Mouse (Mus musculus): ENCODE measurements around the gene 2900026A02Rik. TPM values are rescaled to one million over a fixed set of nuclear protein-coding genes. Genes with fewer than 3 reads are reported as not detected.

Gene 2900026A02Rik
- polyA plus RNA-seq, 1 experiment from 2014 or later: 3.9 TPM

- Histone ChIP-seq H3K9ac (no peak overlapping the region), H3K9me3 (no peaks in the 10 kb centered on the region), H3K27me3 (replicated peaks) (no peaks in the 10 kb centered on the region), H3K4me2 (no peak overlapping the region), H3K27ac (no peak overlapping the region), H3K4me1 (peaks cover 32% of the 10 kb centered on the region), H3K36me3 (replicated peaks) (no peaks in the 10 kb centered on the region), H3K4me3 (no peak overlapping the region)
- WGBS: 50% methylated on average over 22 of the region's 22 CpGs
- no peak for ATAC-seq (replicated peaks)
Observed at GRCm38 (mm10) chr5:113152663-113153507, 68.2 kb downstream of the 2900026A02Rik start.

DNA sequence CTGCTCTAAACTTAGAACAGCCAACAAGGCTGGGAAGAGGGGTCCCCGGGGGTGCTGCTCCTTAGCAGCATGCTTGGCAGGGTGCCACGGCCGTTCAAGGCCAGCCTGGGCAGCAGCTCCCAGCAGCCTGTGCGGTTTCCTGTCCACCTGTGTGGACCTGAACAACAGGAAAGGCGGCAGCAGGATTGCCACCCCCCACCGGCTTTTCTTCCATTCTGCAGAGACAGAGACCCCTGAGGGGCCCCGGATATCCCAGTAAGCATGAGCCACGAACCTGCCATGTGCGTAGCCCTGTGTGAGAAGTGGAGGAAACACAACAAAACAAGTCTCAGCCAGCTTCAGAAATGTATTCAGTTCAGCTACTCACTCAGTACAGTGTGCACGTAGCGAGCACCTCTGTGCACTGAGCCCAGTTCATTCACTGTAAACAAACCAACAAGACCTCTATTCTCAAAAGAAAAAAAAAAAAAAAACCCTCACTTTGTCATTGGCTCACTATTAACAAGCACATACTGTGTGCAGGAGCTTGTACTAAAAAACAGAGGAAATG lies 69.4 kb downstream of the 2900026A02Rik start:
- no peak overlapping the region for H3K9ac ChIP-seq

DNA sequence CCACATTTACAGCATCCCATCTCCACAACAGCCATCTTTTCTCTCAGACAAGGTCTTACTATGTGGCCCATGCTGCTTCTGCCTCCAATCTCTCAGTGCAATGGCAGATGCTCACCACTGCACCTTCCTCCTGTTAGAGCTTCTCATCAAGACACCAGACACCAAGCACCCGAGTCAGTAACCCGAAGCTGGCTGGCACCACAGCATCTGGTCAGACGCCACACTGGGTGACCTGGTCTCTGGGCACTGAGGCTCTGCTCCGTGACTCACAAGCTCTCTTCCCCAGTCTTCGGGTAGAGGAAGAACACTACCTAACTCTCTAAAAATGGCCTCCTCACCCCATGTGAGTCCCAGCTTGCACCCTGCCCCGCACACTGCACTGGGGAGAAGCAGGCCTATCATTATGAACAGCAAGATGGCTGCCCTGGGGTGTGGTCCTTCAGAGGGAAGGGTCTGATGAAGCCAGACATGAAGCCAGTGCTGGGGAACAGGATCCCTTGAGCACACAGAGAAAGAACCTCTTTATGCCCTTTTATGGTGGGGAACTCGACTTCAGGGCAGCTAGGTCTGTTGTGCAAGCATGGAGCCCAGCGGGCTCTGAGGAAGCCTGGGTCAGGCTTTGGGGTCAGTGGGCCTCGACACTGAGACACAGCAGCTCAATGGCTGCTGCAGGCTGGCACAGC lies 70.0 kb downstream of the 2900026A02Rik start:
- Histone ChIP-seq H3K4me1 (peaks cover 32% of the 10 kb centered on the region), H3K36me3 (replicated peaks) (no peaks in the 10 kb centered on the region), H3K27ac (peak overlapping the region; percentile 64), H3K4me2 (no peak overlapping the region), H3K27me3 (replicated peaks) (no peaks in the 10 kb centered on the region), H3K4me3 (no peak overlapping the region), H3K9me3 (no peaks in the 10 kb centered on the region), H3K9ac (no peak overlapping the region)
- ATAC-seq (replicated peaks): no peak
- 67% methylated on average over 9 of the region's 9 CpGs for WGBS

More for the DNA sequence above, 69.4 kb downstream of the 2900026A02Rik start:
- no peaks in the 10 kb centered on the region for H3K27me3 ChIP-seq (replicated peaks)
- no peaks in the 10 kb centered on the region for H3K9me3 ChIP-seq
- ATAC-seq (replicated peaks): no peak
- peak overlapping the region; percentile 64; the same call in 1 of the 2 replicates for H3K27ac ChIP-seq
- no peak overlapping the region for H3K4me3 ChIP-seq
- WGBS: 42% methylated on average over 11 of the region's 11 CpGs
- no peaks in the 10 kb centered on the region for H3K36me3 ChIP-seq (replicated peaks)
- peaks cover 32% of the 10 kb centered on the region for H3K4me1 ChIP-seq
- no peak overlapping the region for H3K4me2 ChIP-seq

DNA sequence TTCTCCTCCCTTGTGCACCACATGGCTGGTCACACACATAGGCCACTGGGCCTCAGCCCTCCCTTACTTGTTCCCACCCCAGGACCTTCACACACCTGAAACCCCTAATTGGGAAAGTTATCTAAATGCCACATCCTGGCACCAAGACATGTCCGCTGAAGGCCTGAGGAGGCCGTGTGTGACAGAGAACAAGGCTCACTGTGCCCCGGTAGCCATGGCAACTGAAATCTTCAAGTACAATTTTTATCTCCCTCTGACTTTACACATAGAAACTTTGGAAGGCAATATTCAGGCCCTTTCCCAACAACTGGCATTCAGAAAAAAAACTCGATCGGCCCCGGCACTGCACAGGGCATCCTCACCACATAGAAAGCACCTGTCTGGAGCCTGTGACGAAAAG lies 72.0 kb downstream of the 2900026A02Rik start:
- WGBS: 56% methylated on average over 7 of the region's 7 CpGs
- Histone ChIP-seq H3K9me3 (no peaks in the 10 kb centered on the region), H3K9ac (no peak overlapping the region), H3K27me3 (replicated peaks) (no peaks in the 10 kb centered on the region), H3K4me1 (peaks cover 44% of the 10 kb centered on the region), H3K27ac (peak overlapping the region; percentile 25; the same call in 1 of the 2 replicates), H3K4me2 (no peak overlapping the region), H3K36me3 (replicated peaks) (no peaks in the 10 kb centered on the region), H3K4me3 (no peak overlapping the region)
- 0 out of 2 replicates have a peak, but pooled peaks have one; percentile 9 for ATAC-seq (replicated peaks)

DNA sequence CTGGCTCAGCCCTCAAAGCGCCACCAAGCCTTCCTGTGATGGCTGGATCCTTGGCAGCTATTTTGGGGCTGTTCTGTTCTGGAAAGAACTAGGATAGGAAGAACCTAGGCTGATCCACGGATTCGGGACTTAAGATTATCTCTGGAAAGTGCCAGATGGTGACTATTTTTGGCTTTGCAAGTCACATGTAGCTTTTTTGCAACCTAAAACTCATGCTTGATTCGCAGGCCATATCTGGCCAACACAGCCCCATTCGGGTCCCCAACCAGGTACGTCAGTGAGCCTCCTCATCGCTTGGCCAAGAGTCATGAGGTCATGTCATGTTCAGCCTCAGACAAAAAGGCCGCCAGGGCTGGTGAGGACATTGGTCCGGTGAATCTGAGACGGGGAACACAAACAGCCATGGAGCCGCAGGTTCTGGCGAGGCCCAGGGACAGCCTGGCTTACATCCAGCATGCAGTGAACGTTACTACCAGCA lies 73.0 kb downstream of the 2900026A02Rik start:
- Histone ChIP-seq H3K27ac (no peak overlapping the region), H3K9me3 (no peaks in the 10 kb centered on the region), H3K27me3 (replicated peaks) (no peaks in the 10 kb centered on the region), H3K9ac (no peak overlapping the region), H3K4me3 (no peak overlapping the region), H3K4me2 (no peak overlapping the region), H3K4me1 (peaks cover 39% of the 10 kb centered on the region), H3K36me3 (replicated peaks) (no peaks in the 10 kb centered on the region)
- no peak for ATAC-seq (replicated peaks)
- WGBS: 75% methylated on average over 13 of the region's 13 CpGs

DNA sequence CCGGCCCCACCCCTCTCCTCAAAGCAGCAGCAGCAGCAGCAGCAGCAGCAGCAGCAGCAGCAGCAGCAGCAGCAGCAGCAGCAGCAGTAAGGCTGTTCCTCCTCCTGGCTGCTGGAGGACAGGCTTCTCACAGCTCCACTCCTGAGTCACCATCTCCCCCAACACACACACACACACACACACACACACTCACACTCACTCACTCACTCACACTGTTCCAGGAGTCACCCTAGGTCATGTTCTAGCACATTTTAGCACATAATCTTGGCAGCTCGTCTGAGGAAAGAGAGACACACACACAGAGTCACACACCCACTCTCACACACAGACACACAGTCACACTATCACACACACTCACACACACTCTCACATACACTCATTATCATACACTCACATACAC lies 74.4 kb downstream of the 2900026A02Rik start:
- ATAC-seq (replicated peaks): no peak
- Histone ChIP-seq H3K27me3 (replicated peaks) (no peaks in the 10 kb centered on the region), H3K4me1 (peaks cover 34% of the 10 kb centered on the region), H3K4me3 (no peak overlapping the region), H3K9ac (no peak overlapping the region), H3K4me2 (no peak overlapping the region), H3K36me3 (replicated peaks) (no peaks in the 10 kb centered on the region), H3K9me3 (no peaks in the 10 kb centered on the region), H3K27ac (no peak overlapping the region)
- 78% methylated on average over 2 of the region's 2 CpGs for WGBS

GRCm38 (mm10) chr5:113145171-113145570 lies 75.9 kb downstream of the 2900026A02Rik start:
- no peaks in the 10 kb centered on the region for H3K27me3 ChIP-seq (replicated peaks)
- H3K4me1 ChIP-seq: peaks cover 25% of the 10 kb centered on the region
- H3K27ac ChIP-seq: peak overlapping the region; percentile 8; the same call in 1 of the 2 replicates
- H3K4me3 ChIP-seq: no peak overlapping the region
- 58% methylated on average over 9 of the region's 9 CpGs for WGBS
- H3K4me2 ChIP-seq: no peak overlapping the region
- 0 out of 2 replicates have a peak, but pooled peaks have one; percentile 43 for ATAC-seq (replicated peaks)
- no peak overlapping the region for H3K9ac ChIP-seq
- no peaks in the 10 kb centered on the region for H3K36me3 ChIP-seq (replicated peaks)
- H3K9me3 ChIP-seq: no peaks in the 10 kb centered on the region

GRCm38 (mm10) chr5:113142486-113142885 lies 78.5 kb downstream of the 2900026A02Rik start:
- H3K4me2 ChIP-seq: no peak overlapping the region
- no peaks in the 10 kb centered on the region for H3K9me3 ChIP-seq
- H3K27me3 ChIP-seq (replicated peaks): peaks cover 6% of the 10 kb centered on the region
- H3K9ac ChIP-seq: no peak overlapping the region
- H3K4me1 ChIP-seq: peaks cover 29% of the 10 kb centered on the region
- ATAC-seq (replicated peaks): no peak
- H3K36me3 ChIP-seq (replicated peaks): no peaks in the 10 kb centered on the region
- WGBS: 61% methylated on average over 11 of the region's 11 CpGs
- H3K27ac ChIP-seq: no peak overlapping the region
- H3K4me3 ChIP-seq: no peak overlapping the region

DNA sequence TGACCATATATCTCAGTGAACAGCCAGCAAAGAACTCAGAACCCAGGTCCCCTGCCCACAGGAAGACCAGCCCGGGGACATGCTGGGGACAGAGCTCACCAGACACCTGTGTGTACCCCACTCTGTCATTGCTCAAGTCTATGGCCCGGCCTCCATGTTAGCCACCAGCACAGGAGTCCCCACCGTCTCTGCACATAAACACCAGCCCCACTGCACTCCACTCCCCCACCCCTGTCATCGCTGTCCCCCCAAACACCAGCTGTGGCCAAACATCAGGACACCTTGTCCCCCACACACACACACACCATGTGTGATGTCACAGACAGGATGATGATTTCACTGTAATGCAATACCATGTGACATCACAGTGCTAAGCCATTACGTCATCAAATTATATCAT lies 79.0 kb downstream of the 2900026A02Rik start:
- Histone ChIP-seq H3K4me2 (no peak overlapping the region), H3K4me3 (no peak overlapping the region), H3K27me3 (replicated peaks) (peaks cover 8% of the 10 kb centered on the region), H3K9ac (no peak overlapping the region), H3K9me3 (no peaks in the 10 kb centered on the region), H3K4me1 (peaks cover 33% of the 10 kb centered on the region), H3K36me3 (replicated peaks) (no peaks in the 10 kb centered on the region), H3K27ac (no peak overlapping the region)
- 94% methylated on average over 5 of the region's 5 CpGs for WGBS
- no peak for ATAC-seq (replicated peaks)

DNA sequence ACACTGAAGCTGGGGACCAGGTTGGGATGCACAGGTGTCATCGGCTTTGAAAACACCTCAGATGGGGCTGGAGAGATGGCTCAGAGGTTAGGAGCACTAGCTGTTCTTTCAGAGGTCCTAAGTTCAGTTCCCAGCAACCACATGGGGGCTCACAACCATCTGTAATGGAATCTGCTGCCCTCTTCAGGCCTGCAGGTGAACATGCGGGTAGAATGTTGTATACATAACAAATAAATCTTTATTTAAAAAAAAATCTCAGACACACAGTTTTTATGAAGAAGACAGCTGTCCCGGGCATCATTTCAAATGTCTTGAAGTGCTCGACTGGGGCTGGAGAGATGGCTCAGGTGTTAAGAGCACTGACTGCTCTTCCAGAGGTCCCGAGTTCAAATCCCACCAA lies 80.2 kb downstream of the 2900026A02Rik start:
- Histone ChIP-seq H3K27ac (no peak overlapping the region), H3K36me3 (replicated peaks) (no peaks in the 10 kb centered on the region), H3K4me3 (no peak overlapping the region), H3K4me1 (peaks cover 34% of the 10 kb centered on the region), H3K27me3 (replicated peaks) (peaks cover 16% of the 10 kb centered on the region), H3K9ac (no peak overlapping the region), H3K4me2 (no peak overlapping the region), H3K9me3 (no peaks in the 10 kb centered on the region)
- no peak for ATAC-seq (replicated peaks)
- WGBS: 98% methylated on average over 5 of the region's 5 CpGs

- WGBS: 91% methylated on average over 3 of the region's 3 CpGs
Observed at GRCm38 (mm10) chr5:113140051-113140450, 81.0 kb downstream of the 2900026A02Rik start.

GRCm38 (mm10) chr5:113139064-113139726 lies 81.8 kb downstream of the 2900026A02Rik start:
- peaks cover 22% of the 10 kb centered on the region for H3K4me1 ChIP-seq
- H3K4me3 ChIP-seq: peak overlapping the region; percentile 44
- H3K9ac ChIP-seq: peak overlapping the region; percentile 45
- H3K27me3 ChIP-seq (replicated peaks): peaks cover 16% of the 10 kb centered on the region
- ATAC-seq (replicated peaks): peak; percentile 13; the same call in 1 of the 2 replicates
- H3K36me3 ChIP-seq (replicated peaks): no peaks in the 10 kb centered on the region
- 65% methylated on average over 7 of the region's 7 CpGs for WGBS
- no peaks in the 10 kb centered on the region for H3K9me3 ChIP-seq
- H3K4me2 ChIP-seq: peak overlapping the region; percentile 97
- peak overlapping the region; percentile 58 for H3K27ac ChIP-seq

More at GRCm38 (mm10) chr5:113140051-113140450, 81.0 kb downstream of the 2900026A02Rik start:
- no peak for ATAC-seq (replicated peaks)
- Histone ChIP-seq H3K27me3 (replicated peaks) (peaks cover 16% of the 10 kb centered on the region), H3K4me2 (no peak overlapping the region), H3K36me3 (replicated peaks) (no peaks in the 10 kb centered on the region), H3K27ac (no peak overlapping the region), H3K4me1 (peaks cover 27% of the 10 kb centered on the region), H3K9ac (no peak overlapping the region), H3K4me3 (no peak overlapping the region), H3K9me3 (no peaks in the 10 kb centered on the region)

Measured in midbrain, embryonic 15.5 days (tissue).